Mouse (Mus musculus) brain, embryonic 18.5 days (tissue): ENCODE measurements at regions not wholly inside any gene's neighbourhood (a gene's known extent, or its start where the extent isn't known, plus 50 kb on each side); places are given as distances from the start of the nearest gene placed in this dataset.
A peak's percentile ranks its signal among the peaks of the same experiment; 100 is the strongest.

Experiments used
- DNase-seq: peaks from one replicate; pipeline ENCODE4 v3.0.0-alpha.2; 2012; ENCODE audit warnings: low read depth, low spot score

DNA sequence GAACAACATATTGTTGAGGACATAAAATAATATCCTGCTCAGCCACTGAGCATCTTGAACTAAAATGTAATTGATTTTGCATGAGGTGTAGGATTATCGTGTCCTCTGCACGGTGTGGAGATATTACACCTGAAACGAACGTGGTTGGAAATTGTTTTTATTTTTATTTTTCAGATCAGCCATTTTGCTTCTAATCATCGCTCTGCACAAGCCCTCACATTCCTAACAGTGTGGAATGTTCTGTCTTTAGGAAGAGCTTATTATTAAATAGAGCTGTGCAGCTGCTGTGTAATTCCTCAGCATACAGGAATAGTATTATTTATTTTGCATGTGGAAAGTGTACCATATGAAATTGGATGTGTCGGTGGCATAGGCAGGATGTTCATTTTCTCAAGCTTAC is 1014.3 kb downstream of the Adgrl2 start:
- no peak for DNase-seq

DNA sequence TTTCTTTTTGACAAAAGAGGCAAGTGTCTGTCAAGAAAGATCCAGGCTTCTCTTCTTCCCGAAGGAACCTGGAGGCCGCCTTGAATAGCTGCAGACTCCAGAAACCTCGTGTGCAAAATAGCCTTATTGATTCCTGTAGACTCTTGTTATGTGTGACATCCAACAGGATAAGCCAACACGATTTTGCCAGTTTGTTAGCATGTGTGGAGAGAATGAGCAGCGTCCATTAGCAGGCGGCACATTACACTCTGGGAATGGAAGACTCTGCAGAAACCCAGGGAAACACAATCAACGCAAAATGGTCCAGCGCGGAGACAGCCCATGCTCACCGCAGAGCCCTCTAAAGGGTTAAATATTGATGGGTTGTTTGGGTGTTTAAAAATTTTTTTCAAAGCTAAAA is 1014.9 kb downstream of the Adgrl2 start:
- DNase-seq: no peak

DNA sequence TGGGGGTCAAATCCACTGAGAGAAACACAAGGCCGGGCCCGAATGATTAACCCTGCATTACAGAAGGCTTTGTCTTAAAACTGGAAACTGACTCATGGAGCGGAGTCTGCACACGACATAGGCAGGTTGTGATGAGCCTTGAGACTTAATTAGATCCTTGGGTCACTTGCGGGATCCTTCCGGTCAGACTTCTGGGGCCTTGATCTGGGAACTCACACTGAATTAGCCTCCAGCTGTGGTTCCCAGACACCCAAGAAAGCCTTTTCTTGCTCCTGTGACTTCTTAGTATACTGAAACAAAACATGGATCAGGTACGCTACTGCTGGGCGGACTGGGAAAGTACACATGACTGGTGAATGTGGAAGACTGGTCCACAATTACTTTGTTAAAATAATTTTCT is 1015.8 kb downstream of the Adgrl2 start:
- DNase-seq: no peak

DNA sequence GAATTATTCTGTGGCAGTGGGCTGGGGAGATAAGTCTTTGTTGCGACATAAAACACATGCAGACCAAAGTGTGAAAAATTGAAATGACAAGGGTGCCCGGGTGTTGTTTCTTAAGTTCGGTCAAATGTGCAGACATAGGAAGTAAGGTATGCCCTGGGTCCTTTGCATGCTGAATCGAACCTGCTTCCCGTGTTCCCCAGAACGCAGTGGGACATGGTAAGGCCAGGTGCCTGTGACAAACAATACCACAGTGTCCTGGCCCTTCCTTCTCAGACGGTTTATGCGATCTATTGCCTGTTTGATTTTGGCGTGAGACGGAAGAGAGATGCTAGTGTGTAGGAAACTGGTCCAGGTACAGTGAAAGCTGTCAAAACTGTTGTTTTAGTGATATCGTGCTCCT is 1022.1 kb downstream of the Adgrl2 start:
- no peak for DNase-seq

DNA sequence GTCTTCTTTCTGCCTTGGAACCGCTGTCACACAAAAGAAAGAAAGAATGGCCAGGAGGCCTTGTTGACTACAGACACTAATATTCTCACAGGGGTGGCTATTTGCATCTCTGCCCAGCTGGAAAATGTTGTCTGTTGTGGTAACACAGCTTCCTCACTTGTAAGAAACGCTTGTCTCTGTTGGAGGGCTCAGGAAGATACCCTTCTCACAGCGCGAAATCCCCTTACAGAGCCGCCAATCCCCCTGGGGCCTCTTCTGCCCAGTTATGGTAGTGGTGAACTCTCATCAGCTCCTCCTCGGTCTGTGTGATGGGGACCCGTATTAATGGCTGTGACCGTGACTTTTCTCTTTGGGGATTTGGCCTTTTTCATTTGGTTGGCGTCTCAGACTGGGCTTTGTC is 1022.5 kb downstream of the Adgrl2 start:
- no peak for DNase-seq

DNA sequence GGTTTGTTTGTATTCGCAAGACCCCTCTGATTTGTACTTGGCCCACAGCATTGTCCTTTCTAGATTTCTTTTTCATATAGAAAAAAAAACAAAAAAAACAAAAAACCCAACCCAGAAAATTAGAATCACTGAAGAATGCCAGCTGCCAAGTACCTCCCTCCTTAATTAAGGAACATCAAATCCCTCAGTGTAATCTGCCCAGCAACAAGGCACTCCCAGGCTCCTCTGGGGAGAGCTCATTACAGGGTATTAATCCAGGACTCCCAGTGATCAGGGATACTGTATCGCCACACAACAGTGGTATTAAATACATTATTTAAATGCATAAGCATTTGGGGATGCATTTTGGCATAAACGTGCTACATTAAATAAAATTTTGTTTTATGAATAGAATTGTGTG is 1023.1 kb downstream of the Adgrl2 start:
- no peak for DNase-seq

DNA sequence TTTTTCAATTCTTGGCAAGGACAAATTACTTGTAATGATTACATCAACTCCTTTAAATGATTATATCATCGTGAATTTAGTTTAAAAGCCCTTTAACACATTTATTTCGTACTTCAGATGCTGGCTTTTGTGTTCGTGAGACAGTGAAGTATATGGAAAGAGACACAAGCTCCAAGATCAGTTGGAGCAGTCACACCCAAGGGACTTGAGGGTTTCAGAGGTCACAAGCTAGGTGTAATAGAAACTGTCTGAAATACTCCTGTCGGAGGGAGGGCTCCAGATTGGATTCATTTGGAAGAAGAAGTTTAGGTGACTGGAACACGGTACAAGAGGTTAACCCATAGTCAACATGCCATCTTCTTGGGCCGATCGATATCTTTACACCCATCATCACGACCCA is 1023.5 kb downstream of the Adgrl2 start:
- no peak for DNase-seq

DNA sequence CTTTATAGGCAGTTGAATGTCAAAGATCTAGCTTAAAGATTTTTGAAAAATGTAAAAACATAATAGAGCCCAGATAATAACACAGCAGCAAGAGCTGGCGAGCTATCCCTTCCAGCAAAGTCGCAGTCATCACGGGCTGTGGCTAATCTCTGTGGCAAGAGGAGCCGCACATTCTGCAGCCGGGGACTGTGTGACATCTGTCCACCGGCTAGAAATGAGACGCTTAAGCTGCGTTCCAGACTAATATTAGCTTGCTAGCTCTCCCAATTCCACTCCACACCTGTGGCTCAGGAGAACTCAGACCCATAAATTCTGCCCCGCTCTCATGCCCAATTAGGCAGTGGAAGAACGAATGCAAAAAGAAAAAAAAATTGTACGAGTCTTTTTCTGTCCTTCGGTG is 1024.0 kb downstream of the Adgrl2 start:
- DNase-seq: no peak

DNA sequence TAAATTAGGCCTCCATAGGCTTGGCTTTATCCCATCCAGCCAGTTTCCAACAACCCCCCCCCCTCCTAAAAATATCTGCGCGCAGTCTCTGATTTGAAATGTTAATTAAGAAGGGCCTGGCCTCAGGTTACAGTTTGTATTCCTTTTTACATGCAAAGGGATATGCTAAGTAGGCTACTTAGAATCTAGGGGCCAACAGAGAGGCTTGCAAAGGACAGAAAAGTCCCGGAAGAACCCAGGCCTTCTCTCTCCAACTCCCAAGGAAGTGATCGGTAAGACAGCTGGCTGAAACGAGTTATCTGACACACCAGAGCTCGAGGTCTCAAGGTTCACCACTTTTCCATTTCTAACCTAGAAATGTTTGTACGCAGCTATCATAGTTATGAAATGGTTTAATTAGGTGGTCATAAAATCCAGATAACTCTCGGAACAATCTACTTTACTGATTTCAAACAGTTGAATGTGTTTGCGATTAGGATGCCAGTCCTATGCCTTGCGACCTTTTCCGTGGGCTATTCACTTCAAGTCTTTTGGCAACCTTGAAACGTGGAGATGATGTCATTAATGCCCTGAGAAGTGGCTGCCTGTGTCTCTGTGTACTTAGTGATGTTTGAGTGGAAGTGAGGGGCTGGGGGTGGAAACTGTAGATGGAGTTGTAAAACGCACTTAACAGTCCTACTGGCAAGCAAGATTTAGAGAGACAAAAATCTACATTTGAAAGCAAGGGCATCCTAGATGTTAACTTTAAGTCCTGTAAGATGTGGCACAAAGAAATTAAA is 1026.5 kb downstream of the Adgrl2 start:
- DNase-seq: no peak

DNA sequence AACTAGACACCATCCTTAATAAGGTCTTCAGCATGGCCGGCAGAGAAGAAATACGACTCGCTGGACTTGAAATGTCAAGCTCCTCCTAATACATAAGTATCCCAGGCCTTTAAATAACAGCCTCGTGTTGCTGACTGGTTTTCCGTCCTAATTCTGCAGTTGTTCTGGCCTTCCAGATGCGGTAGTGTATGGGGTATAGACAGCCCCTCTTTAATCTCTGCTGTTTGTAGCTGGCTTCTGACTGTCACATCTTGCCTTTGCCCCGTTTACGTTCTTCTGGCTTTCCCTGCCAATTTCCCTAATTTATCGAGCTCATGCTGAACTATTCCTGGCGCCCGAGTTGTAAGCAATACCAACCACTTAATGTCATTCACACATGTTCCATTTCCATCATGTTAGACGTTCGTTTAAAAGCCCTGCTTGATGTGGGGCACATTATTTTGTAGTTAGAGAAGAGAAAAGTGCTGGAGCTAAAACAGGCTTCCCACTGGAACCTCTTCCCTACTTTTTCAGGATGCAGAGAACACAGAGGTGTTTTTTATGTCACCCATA is 1042.2 kb downstream of the Adgrl2 start:
- no peak for DNase-seq

DNA sequence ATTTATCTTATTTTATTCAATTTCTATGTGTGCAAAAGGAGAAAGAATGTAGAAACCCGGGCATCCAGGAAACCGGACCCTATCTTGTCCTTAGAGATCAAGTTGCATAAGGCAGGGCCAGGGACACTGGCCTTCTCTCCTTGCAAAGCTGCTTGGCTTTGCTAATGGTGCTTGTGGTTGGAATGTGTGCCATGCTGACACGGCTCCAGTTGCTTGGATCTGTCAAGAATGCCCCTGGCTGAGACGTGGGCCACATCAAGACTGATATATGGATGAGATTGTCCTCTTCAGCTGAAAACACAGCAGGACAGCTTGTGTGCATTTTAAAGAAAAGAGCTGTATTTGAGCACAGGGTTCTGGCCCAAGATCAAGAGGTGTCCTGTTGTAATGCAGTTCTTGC is 1047.0 kb downstream of the Adgrl2 start:
- DNase-seq: no peak

DNA sequence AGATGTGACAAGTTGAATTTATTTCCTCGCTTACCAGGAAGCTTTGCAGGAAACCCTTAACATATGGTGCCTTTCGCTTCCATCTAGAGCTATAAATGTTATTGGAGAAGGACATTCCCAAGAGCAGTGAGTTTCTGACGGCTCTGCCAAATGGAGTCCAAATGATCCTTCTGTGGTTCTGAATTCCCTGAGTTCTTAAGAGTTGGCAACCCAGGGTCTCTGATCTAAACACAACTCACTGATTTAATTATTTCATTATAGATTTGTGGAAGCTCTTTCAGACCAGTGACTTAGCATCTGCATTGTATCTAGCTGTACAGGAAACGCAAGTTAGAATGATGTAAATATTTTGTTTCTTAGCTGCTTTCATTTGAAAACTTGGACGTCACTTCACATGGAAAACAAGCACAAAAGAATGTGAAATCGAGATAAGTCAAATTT is 1059.5 kb downstream of the Adgrl2 start:
- DNase-seq: no peak

DNA sequence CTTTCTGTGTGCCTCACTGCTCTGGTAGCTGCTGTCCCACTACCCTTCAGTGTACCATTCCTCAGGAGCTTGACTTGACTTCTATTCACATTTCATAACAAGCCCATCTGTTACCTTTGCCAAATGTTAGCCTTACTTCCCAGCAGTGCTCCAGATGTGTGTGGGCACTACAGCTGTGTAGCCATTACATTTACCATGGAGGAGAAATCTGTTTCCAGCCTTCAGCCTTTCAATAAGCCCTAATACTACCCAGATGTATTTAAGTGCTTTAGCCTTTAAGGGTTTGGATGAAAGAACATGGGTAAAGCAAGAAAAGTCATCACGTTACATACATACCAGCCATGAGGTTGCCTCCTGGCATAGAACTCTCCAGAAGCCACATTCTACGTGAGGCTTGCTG is 1068.0 kb downstream of the Ttll7 start:
- DNase-seq: no peak

DNA sequence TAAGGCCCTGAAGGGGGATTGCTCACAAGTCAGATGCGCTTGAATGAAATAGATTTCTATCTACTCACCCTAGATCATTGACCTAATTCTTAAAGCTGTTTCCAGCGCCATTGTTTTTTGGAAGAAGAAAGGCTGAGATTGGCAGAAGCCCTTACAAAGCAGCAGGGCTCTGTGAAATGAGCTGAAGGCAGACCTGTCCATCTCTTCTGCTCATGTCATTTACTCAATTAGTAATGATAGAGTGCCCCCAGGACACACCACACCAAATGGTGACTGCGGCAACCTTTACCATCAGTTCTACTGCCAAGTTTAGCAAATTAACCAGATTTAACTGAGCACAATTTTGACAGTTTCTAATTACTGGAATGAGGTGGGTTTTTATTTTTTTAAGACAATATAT is 1067.5 kb downstream of the Ttll7 start:
- no peak for DNase-seq

DNA sequence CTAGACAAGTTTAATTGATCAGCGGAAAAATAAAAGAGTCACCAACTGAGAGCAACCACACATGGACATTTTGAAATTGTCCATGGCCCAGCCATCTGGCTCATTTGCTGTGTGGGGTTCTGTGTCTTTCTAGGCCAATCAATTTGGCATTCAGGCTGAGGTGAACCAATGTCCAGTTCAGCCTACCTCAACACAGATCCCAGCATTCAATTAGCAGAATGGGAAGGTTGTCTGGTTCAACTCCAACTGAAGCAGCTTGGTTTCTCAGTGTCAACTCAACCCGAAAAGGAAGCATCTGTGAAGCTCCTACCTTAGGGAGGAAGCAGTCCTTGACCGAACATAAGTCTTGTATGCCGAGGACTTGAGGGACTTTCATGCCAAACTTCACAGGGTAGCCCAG is 1067.0 kb downstream of the Ttll7 start:
- DNase-seq: no peak

DNA sequence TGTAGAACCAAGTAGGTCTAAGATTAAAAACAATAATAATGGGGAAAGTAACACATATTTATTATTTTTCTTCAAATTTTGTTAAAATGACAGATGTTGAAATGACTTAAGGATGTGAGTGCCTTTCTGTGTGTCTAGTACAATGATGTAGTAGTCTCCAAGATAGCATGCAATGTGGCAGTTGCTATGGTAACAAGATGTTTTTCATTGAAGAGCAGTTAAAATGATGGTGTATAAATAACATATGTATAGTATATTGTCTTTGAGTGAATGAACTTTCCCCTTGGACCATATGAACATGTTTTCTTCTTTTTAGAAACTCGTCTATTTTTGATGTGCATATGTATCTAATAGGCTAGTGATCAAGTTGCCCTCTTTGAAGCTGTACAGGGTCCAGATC is 1044.6 kb downstream of the Ttll7 start:
- DNase-seq: no peak

DNA sequence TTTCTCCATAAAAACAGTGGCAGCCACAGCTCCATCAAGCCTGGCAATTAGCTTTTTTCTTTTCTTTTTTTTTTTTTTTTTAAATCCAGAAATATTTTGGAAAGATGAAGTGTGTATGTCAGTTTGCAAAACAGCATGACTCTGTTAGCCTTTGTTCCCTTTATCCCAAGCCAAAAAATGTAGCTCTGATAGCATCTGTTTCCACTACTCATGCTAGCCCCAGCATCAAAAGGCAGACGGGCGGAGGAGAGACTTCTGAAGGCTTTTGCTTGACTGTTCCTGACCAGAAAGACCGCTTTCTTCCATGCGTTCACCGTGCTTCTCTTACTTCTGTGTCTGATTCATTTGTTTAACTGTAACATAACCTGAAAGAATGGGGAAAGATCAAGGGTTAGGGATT is 1039.5 kb downstream of the Ttll7 start:
- no peak for DNase-seq

DNA sequence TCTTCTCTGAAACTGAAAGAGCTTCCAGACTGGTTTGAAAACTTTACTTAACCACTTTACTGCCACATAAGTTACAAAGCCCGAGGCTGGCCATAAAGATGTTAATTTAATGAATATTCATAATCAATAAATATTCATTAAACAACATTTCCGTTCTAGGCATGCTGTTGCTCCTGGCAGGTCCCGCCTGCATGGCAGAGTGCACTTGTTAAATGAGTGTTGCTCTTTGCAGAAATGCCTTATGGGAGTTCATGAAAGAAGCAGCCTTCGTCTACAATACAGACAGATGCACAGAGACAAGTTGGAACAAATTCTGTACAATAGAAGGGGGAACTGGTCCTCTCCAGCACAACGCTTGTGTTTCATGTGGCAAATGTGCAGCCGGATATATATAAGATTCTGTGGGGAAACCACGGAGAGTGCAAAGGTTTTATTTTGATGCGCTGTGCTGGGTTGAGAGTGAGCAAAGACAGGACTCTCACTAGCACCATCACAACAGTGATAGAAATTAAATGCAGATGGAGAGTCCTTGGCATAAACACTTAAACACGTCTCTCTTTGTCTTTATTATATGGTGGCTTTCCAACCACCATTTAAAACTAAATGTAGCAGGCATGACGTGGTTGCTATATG is 1034.2 kb downstream of the Ttll7 start:
- DNase-seq: peak; percentile 69

DNA sequence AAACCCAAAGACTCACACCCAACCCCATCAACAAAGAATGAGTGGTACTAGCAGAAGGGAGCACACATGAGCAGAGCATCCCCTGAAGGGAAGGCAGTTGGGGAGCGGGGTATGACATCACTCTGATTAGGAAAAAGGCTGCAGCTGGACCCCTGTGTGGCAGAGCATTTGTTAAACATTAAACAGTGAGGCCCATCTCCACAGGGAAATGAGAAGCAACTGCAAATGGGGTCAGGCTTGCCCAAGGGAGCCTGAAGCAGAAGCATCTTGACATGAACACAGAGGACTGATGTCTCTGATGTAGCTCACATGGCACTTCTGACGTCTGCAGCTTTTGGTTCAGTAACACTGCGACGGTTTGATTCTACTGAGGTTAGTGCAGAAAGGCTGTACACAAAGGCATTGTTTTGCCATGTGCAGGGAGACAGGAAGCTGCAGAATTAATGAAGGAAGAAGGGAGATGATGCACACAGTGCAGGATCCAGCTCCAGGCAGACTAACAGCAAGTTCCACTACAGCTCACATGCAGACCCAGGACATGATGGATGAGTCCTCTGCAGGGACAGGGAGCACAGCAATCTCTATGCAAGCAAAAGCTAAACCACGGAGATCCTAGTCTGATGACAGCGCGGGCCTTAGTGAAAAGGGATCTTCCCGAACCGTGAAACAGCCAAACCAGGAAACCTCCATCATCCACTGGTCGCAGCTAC is 1030.9 kb downstream of the Ttll7 start:
- no peak for DNase-seq

DNA sequence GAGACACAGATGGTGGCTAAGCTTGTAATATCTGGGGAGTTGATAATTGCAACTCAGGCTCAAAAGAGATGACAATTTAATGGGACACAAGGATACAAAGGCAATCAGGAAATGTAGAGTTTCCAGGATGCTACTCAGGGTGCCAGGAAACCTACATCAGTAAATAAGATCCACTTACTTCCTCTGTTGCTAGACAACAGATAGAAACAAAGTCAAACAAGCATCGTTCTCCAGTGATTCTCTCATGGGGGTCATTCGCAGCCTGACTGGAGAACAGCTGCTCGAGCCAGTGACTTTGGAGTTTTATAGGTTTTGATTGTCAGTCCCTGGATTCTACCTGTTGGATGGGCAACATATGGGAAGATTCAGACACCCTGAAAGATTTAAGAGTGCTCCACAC is 1026.5 kb downstream of the Ttll7 start:
- no peak for DNase-seq

DNA sequence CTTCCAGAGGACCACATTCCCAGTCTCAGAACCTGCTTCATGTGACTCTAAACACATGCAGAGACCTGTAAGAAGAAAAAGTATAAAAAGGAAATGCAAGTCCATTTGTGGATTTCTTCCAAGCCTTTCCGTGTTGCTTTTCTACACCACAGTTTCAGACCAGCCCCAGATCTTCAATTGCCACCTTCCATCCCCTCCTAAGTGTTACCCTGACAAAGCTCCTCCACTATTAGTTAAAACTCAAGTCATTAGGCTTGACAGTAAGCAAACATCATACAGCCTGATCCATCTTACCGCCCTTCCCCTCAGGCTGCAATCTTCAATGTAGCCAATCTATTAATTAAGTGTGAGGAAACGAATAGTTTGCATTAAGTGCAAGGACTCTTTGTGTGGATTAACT is 1016.1 kb downstream of the Ttll7 start:
- DNase-seq: no peak

DNA sequence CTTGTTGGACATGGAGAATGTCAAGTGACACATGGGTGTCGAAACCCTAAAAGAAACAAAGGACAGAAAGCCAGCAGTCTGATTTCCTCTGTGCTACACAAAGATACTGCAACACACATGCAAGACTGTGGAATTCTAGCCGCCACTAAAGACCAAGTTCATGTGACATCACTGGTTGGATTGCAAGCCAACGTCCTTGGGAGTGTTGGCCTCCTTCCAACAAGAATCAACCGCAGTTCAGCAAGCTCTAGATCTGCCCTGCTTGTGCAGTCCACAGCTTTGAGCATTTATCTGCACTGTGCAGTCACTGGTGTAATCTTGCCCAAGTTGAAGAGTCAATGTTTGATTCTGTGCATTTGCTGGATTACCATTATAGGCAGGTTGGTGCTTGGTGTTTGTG is 1001.2 kb downstream of the Ttll7 start:
- DNase-seq: no peak

DNA sequence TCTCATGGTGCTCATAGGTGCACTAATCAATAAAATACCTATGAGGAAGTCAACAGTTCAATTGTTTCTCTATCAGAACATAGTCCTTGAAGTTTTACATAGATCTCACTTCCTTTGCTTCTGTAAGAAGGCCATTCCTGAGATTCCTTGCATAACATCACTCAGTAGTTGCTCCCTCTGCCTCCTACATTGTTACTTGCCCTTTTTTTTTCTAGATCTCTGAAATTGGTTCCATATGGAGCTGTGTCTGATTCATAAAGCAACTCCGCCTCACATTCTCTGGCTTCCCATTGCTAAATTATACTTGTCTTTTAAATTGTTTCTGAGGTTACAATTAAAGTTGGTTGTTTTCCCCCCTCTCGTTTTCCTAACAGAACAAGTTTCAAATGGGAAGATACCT is 1000.7 kb downstream of the Ttll7 start:
- DNase-seq: no peak
